Mouse (Mus musculus) right cerebral cortex, postnatal 25 days (tissue): Measurements from ENCODE around the gene Impdh2.

ENCODE experiments used
- DNase-seq: peaks from one replicate; pipeline ENCODE4 v3.0.0; 2022

Impdh2 gene

DNA sequence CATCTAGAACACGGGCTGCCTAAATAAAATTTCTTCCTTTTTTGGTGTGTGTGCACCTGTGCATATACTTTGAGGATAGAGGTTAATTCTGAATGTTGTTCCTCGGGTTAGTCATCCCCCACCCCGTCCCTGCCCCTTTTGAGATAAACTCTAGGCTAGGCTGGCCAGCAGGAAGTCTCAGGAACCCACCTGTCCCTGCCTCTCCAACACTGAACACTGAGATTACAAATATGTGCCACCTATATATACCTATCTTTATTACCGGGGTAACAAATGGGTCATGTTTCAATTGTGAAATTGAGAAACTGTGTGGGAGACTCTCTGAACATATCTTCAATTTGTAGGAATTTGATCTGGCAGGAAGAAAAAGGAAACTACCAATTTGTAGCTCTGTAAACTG, 48.8 kb downstream of the Impdh2 start:
- DNase-seq = no peak

GRCm38 (mm10) chr9:108611488-108611887, 51.4 kb downstream of the Impdh2 start:
- no peak for DNase-seq
